Mouse (Mus musculus): ENCODE results near the gene Pcid2. TPM values are rescaled to one million over a fixed set of nuclear protein-coding genes. Genes with fewer than 3 reads are reported as not detected.
"Not testable (repeated sequence)": the region's sequence is repeated elsewhere in the genome, so short reads cannot be mapped to it uniquely, and the experiment has no call there.

The Pcid2 gene
- total and polyA plus RNA-seq, 3 experiments: 50.1 to 90.6 (median 68.1) TPM

DNA sequence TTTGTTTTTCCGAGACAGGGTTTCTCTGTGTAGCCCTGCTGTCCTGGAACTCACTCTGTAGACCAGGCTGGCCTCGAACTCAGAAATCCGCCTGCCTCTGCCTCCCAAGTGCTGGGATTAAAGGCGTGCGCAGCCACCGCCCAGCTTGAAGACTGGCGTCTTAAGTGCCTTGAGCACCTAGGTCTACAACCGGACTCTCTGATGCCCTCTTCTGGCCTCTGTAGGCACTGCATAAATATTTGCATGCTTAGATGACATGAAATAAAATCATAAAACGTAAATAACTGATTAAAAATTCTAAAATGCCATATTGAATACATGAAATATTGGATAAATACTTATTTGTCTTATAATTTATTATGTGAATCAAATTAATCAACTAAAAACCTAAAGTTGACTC lies 27.0 kb upstream of the Pcid2 start:
- H3K79me2 ChIP-seq (ENCODE audit: control insufficient read depth, insufficient read depth, low read length, poor library complexity); H3K9ac ChIP-seq (ENCODE audit: control insufficient read depth, low read depth, low read length, poor library complexity, severe bottlenecking); H3K27ac ChIP-seq (ENCODE audit: control insufficient read depth, low read depth, low read length); H3K9me3 ChIP-seq (replicated peaks; ENCODE audit: insufficient read depth, low read length); H3K4me1 ChIP-seq (ENCODE audit: control insufficient read depth in 1 of 2, insufficient read depth in 2 of 2, low read length in 2 of 2); H3K27me3 ChIP-seq (ENCODE audit: control insufficient read depth in 1 of 2, insufficient read depth in 2 of 2, low read length in 2 of 2); H3K4me3 ChIP-seq (ENCODE audit: control insufficient read depth in 1 of 2, insufficient read depth in 1 of 2, low read depth in 2 of 2, low read length in 2 of 2): not testable (repeated sequence)
- peaks cover 0 to 49% of the 10 kb centered on the region in 2 experiments; a peak in 2 of 4 replicates for H3K36me3 ChIP-seq (ENCODE audit: control insufficient read depth in 1 of 2, insufficient read depth in 2 of 2, low read length in 2 of 2)
- peak; percentile 86 for DNase-seq (ENCODE audit: low read depth, low spot score)
- TF ChIP-seq SMC3 (IDR thresholded peaks at IDR 0.05; ENCODE audit: low read depth, low read length) (peak; percentile 64), RAD21 (IDR thresholded peaks at IDR 0.05; ENCODE audit: low read depth, low read length) (peak; percentile 42), ZC3H11A (IDR thresholded peaks at IDR 0.05; ENCODE audit: low read depth, low read length) (peak; percentile 39; the same call in 1 of the 2 replicates), CTCF (IDR thresholded peaks at IDR 0.05 in 2 of 3, conservative IDR thresholded peaks at IDR 0.05 in 1 of 3; ENCODE audit: control insufficient read depth in 1 of 3, insufficient read depth in 1 of 3, low read depth in 2 of 3, low read length in 3 of 3, poor library complexity in 1 of 3, severe bottlenecking in 1 of 3) (peak; percentile 60 to 67 (median 65))

DNA sequence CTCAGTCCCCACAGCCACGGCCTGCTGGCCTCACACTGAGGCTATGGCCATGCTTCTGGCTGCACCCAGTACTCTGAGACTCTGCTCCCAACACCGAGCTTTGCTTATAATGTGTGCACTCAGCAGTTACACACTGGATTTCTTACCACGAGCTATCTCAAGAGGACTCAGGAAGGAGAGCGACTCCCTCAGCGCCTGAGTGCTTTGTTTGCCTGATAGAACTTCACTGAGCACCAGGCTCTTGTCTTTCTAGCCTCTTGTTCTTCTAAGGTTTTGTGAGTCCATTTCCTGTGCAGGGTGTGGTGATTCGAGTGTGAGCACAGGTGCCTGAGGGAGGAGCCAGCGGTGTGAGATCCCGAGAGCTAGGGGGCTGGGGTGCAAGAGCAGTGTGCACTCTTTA lies 19.6 kb upstream of the Pcid2 start:
- Histone ChIP-seq H3K36me3 (ENCODE audit: control insufficient read depth in 1 of 2, insufficient read depth in 2 of 2, low read length in 2 of 2) (peaks cover 24 to 37% of the 10 kb centered on the region in 2 experiments), H3K27ac (ENCODE audit: control insufficient read depth, low read depth, low read length) (no peak overlapping the region), H3K79me2 (ENCODE audit: control insufficient read depth, insufficient read depth, low read length, poor library complexity) (no peaks in the 10 kb centered on the region; the same call in 1 of the 2 replicates), H3K9me3 (replicated peaks; ENCODE audit: insufficient read depth, low read length) (no peaks in the 10 kb centered on the region), H3K9ac (ENCODE audit: control insufficient read depth, low read depth, low read length, poor library complexity, severe bottlenecking) (no peak overlapping the region), H3K4me1 (ENCODE audit: control insufficient read depth in 1 of 2, insufficient read depth in 2 of 2, low read length in 2 of 2) (peaks cover 30 to 38% of the 10 kb centered on the region in 2 experiments), H3K4me3 (ENCODE audit: control insufficient read depth in 1 of 2, insufficient read depth in 1 of 2, low read depth in 2 of 2, low read length in 2 of 2) (no peak overlapping the region), H3K27me3 (ENCODE audit: control insufficient read depth in 1 of 2, insufficient read depth in 2 of 2, low read length in 2 of 2) (no peaks in the 10 kb centered on the region)
- TF ChIP-seq POLR2A (IDR thresholded peaks at IDR 0.05; ENCODE audit: control insufficient read depth in 1 of 2, insufficient read depth in 1 of 2, low read depth in 1 of 2, low read length in 2 of 2, poor library complexity in 1 of 2): no peak
- TF ChIP-seq ZKSCAN1 (IDR thresholded peaks at IDR 0.05; ENCODE audit: low read depth, low read length): no peak
- no peak for TF ChIP-seq POLR2AphosphoS2 (IDR thresholded peaks at IDR 0.05; ENCODE audit: low read length)
- TF ChIP-seq CHD1 (IDR thresholded peaks at IDR 0.05; ENCODE audit: low read depth, low read length): no peak
- TF ChIP-seq ZMIZ1 (IDR thresholded peaks at IDR 0.05; ENCODE audit: low read depth, low read length): no peak
- no peak for TF ChIP-seq TCF12 (IDR thresholded peaks at IDR 0.05; ENCODE audit: low read depth, low read length)
- no peak for TF ChIP-seq UBTF (IDR thresholded peaks at IDR 0.05; ENCODE audit: borderline replicate concordance, insufficient read depth, low read depth, low read length)
- no peak for TF ChIP-seq E2F4 (IDR thresholded peaks at IDR 0.05; ENCODE audit: borderline replicate concordance, low read depth, low read length)
- TF ChIP-seq GABPA (IDR thresholded peaks at IDR 0.05; ENCODE audit: low read depth, low read length): no peak
- TF ChIP-seq GATA1 (IDR thresholded peaks at IDR 0.05; ENCODE audit: low read depth, low read length): no peak
- TF ChIP-seq NELFE (IDR thresholded peaks at IDR 0.05; ENCODE audit: low read depth, low read length): no peak
- TF ChIP-seq SMC3 (IDR thresholded peaks at IDR 0.05; ENCODE audit: low read depth, low read length): no peak
- DNase-seq (ENCODE audit: low read depth, low spot score): no peak
